Mouse (Mus musculus) left cerebral cortex, postnatal 25 days (tissue): ENCODE data around the gene Tnip2. TPM values are rescaled to one million over a fixed set of nuclear protein-coding genes. Genes with fewer than 3 reads are reported as not detected.

Source experiments
- DNase-seq, 2 experiments: peaks; one replicate each; pipeline ENCODE4 v3.0.0; 2022; ENCODE audit warnings: low spot score in 2 of 2, mixed read lengths in 1 of 2
- intact Hi-C: fragments of 180-260 bp; cut with DNase I; formaldehyde crosslinking; loops from one replicate; pipeline ENCODE4 v1.15.1; 2025
- total RNA-seq, 2 experiments: library from RNA; stranded (reverse); gene quantifications; 2 replicates each; pipeline ENCODE4 v1.2.3; 2021

Gene Tnip2
- total RNA-seq = 10 to 100 TPM; 13.0 to 13.1 TPM

GRCm38 (mm10) chr5:34513466-34514217 lies at the start of gene Tnip2:
Tnip2 (minus strand) TSS chr5:34513991.
- intact Hi-C loops = no loop called here
- DNase-seq = peak; percentile 91 to 95

DNA sequence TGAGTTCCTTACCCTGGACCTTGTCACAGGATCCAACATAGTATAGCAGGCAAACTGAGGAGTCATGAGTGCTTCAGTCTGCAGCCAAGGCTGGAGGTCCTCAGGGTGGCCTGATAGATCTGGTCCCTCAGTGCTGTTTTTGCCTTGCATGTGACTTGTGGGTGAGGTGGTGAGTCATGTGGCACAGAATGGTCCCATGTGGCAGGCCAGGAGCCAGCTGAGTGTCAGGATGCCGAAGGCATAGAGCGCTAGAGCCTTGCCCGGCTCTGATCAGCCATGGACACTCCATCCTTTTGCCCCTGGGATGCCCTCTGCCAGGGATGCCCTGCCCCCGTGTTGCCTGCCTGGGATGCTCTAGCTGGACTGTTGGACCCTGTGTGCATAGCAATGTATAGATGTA lies 38.0 kb upstream of the Tnip2 start:
- intact Hi-C loops = no loop called here
- no peak for DNase-seq

DNA sequence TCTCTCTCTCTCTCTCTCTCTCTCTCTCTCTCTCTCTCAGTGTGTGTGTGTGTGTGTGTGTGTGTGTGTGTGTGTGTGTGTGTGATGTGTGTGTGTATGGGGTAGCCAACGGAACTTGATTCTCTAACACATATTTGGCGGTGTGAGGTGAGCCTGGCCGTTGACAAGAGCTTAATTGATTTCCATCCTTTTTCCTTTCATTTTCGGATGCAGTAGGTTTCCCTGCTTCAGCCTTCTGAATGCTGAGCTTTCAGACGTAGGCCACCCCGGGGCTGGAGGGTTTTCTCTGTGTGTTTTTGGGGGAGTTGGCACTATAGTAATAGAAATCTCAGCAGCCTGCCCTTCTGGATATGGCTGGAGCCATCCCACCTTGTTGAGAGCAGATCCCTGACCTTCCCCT lies 36.5 kb upstream of the Tnip2 start:
- intact Hi-C loops = no loop called here
- no peak for DNase-seq

DNA sequence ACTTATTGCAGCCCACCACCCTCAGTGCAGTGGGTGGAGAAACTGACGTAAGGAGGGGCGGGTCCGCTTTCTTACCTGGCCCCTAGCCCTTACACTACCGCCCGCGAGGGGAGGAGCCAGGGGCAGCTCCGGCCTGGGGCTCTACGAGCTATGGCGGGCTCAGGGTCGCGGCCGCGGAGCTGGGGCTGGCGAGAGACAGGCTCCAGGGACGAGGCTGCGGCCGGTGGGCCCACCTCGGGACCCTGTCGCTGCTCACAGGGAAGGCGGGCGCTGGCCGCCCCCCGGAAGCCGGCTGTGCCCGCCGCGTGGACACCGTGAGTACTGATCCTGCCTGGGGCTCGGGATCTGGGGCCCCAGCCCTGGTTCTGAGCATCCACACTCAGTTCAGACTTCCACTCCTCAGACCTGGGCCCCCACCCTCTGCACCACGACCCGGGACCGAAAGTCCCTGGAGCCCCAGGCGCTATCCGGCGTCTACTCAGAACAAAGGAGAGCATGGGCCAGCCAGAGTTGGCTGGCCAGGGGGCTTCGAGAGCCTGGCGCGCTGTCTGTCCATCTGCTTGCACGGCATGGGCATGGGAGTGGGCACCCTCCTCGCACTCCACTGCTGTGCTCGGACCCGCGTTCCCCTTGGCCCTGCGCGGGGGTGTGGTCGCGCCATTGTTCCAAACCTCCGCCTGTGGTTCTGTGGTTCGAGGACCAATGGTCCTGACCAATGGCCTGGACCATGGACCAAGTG lies 35.9 kb upstream of the Tnip2 start:
- DNase-seq = no peak
- intact Hi-C loops = no loop called here

DNA sequence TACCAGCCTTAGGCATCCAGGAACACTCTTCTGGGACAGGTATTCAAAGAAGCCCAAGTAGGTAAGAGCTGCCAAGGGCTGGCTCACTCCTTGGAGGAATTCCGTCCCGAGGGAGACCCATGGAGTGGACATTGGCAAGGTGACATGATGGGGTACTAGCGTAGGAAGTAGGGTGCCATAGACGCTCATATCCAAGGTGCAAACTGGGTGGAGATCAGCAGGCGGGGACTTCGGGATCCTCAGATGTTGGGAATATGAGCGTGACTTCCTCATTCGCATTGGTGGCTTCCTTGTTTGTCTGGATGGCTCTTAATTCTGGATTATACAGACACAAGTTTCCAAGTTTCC lies 35.3 kb upstream of the Tnip2 start:
- intact Hi-C loops = no loop called here

GRCm38 (mm10) chr5:34547410-34547809 lies 33.6 kb upstream of the Tnip2 start:
- no peak for DNase-seq
- intact Hi-C loops = no loop called here

More for the DNA sequence above, 35.3 kb upstream of the Tnip2 start:
- no peak for DNase-seq

- intact Hi-C loops = no loop called here
- DNase-seq = no peak
Measured at GRCm38 (mm10) chr5:34543114-34543513, 29.3 kb upstream of the Tnip2 start.

- no peak for DNase-seq
Measured at GRCm38 (mm10) chr5:34542166-34542565, 28.4 kb upstream of the Tnip2 start.

GRCm38 (mm10) chr5:34539121-34539520 lies 25.3 kb upstream of the Tnip2 start:
- intact Hi-C loops = no loop called here
- DNase-seq = no peak

More at GRCm38 (mm10) chr5:34542166-34542565, 28.4 kb upstream of the Tnip2 start:
- intact Hi-C loops = no loop called here

DNA sequence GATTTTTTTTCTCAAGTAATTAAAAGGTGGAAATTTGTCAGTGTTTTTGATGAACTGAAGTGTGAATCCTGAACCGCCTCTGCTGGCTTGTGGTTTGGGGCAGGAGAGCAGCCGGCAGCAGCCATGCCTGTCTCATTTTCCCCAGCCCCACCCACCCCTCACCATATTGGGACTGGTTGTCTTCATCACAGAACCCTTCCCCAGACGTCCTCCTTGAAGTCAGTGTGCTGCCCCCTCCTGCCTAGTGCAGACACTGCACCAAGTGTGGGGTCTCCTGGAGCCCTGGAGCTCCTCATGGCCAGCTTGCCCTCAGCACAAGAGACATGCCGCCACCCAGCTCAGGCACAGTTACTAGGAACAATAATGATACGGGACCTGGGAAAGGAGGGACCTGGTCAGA lies 24.7 kb upstream of the Tnip2 start:
- intact Hi-C loops = no loop called here
- no peak for DNase-seq

GRCm38 (mm10) chr5:34538079-34538478 lies 24.3 kb upstream of the Tnip2 start:
- intact Hi-C loops = no loop called here
- no peak for DNase-seq

DNA sequence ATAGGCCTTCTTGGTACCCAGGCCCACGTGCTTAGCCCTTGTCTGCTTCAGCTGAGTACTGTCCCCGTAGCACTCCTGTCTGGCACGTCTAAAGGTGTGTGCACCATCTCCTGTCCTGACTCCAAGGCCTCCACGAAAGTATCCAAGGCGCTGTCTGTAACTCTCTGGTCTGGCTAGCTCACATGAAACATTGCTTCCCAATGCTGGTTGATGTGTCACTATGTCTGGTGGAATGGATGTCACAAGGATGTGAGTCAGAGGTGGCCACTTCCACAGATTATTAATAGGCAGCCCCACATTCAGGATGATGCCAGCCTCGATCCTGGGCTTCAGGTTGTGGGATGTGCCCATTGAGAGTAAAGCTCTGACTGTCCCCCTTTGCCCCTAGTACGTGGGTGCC lies 22.0 kb upstream of the Tnip2 start:
- intact Hi-C loops = no loop called here
- DNase-seq = no peak

- intact Hi-C loops = no loop called here
- no peak for DNase-seq
Measured at GRCm38 (mm10) chr5:34534776-34535581, 21.2 kb upstream of the Tnip2 start.

GRCm38 (mm10) chr5:34533820-34534219 lies 20.0 kb upstream of the Tnip2 start:
- intact Hi-C loops = no loop called here
- peak in 1 of 2 experiments; percentile 54 for DNase-seq

DNA sequence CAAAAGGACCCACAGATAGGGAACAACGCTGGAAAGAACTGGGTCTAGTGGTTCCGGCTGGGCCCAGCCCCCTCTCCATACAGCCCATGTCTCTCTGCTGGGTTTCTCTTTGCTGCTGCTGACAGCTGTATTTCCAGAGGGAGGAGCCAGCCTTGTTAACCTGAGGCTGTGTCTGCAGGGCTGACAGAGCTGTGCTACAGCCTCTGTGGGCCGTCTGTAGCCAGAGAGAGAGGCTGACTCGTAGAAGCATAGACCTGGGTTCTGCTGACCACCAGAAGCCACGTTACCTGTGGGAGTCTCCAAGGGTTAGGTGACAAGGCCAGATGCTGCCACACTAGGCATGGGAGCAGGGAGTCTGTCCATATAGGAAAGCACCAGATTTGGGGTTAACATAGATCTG lies 19.3 kb upstream of the Tnip2 start:
- intact Hi-C loops = no loop called here
- DNase-seq = no peak

DNA sequence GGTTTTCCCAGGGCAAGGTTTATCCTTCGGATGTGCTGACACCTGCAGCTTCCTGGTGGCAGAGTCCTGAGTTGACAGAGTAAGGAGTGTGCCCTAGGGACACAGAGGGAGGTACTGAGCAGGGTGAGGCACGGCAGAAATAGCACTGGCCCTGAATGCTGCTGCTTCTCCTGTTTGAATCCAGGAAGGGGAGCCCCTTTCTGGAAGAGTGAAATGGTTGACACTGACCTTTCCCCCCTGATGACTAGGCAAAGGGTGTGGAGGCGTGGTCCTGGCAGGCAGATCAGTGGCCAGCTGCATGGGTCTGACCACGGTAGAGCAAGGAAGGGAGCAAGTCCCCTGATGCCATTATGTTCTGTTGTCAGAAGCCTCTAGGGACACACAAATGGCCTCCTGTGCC lies 16.9 kb upstream of the Tnip2 start:
- no peak for DNase-seq
- intact Hi-C loops = no loop called here

DNA sequence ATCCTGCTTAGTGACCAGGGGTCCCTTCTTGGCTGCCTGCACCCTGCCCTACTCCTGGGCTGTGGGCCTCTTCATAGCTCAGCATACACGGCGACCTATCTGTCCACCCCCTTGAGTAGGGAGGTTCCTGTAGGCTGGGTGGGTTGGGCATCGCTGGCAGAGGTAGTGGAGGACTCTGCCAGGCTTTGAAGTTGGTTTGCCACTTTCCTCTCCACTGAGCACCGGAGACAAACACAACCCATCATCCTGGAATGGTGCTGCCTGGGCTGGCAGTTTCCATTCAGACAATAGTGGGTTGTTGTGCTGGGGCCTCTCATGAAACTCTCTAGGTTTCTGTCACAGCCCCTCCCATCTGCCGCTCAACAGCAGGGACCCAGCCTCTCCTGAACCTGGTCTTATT lies 16.3 kb upstream of the Tnip2 start:
- intact Hi-C loops = no loop called here

DNA sequence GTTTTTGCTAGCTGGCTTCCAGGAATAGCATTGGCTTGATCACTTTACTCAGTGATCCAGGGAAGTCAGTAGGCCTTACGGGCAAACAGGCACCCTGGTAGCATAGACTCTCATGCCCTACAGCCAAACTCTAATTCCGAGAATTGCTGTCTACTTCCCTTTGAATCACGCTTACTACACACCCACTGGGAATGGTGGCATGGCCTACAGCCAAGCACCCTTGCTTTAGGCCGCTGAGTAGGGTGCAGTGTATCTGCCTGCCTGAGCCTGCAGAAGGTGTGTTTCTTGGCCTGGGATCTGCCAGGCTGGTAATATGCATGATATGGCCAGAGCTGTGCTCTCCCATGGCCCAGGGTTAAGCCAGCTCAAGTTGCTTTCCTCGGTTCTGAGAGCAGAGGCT lies 14.9 kb upstream of the Tnip2 start:
- no peak for DNase-seq
- intact Hi-C loops = no loop called here

More for the DNA sequence above, 16.3 kb upstream of the Tnip2 start:
- DNase-seq = no peak

DNA sequence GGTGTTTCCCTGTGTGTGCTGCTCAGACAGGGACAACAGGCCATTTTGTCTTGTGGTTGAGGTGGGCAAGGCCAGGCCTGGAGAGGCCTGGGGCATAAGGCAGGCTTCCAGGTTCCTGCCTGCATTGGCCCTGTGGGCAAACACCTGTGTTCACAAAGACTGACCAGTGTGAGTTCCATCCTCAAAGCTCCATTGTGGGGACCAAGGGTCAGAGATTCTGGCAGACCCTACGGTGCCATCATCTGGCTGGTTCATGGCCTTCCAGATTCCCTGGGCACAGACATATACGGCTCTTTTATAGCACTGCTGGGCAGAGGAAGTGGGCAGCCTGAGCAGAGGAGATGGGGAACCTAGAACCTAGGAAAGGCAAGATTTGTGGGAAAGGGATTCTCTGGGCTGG lies 13.6 kb upstream of the Tnip2 start:
- intact Hi-C loops = no loop called here
- DNase-seq = no peak

- no peak for DNase-seq
- intact Hi-C loops = no loop called here
Measured at GRCm38 (mm10) chr5:34526477-34526775, 12.6 kb upstream of the Tnip2 start.
